Mouse (Mus musculus) frontal cortex, adult (tissue): ENCODE measurements around the gene Btaf1.

Experiments used
- ATAC-seq: cut with Nextera tagmentation; 2 replicates; pipeline ENCODE4 v1.9.2; 2017; ENCODE audit warnings: mild to moderate bottlenecking, moderate library complexity, mixed read lengths; ENCODE audit not compliant: low TSS enrichment

Btaf1 gene

GRCm38 (mm10) chr19:36925671-36926552 is at the start of gene Btaf1:
Btaf1 (plus strand) TSS chr19:36926079.
- ATAC-seq, result peak; percentile 89

GRCm38 (mm10) chr19:36877329-36877728 is 48.5 kb upstream of the Btaf1 start:
- ATAC-seq, result no peak

- peak; percentile 38; the same call in 1 of the 2 replicates for ATAC-seq
Measured at GRCm38 (mm10) chr19:36878743-36879495, 47.0 kb upstream of the Btaf1 start.

GRCm38 (mm10) chr19:36883119-36883518 is 42.8 kb upstream of the Btaf1 start:
- no peak for ATAC-seq

GRCm38 (mm10) chr19:36886316-36886715 is 39.6 kb upstream of the Btaf1 start:
- ATAC-seq, result no peak

- ATAC-seq, result no peak
Measured at GRCm38 (mm10) chr19:36887706-36888105, 38.2 kb upstream of the Btaf1 start.

- 0 out of 2 replicates have a peak, but pooled peaks have one; percentile 28 for ATAC-seq
Measured at GRCm38 (mm10) chr19:36891746-36892145, 34.1 kb upstream of the Btaf1 start.

- no peak for ATAC-seq
Measured at GRCm38 (mm10) chr19:36896791-36897569, 28.9 kb upstream of the Btaf1 start.

GRCm38 (mm10) chr19:36897778-36898177 is 28.1 kb upstream of the Btaf1 start:
- ATAC-seq, result peak; percentile 57; the same call in 1 of the 2 replicates

- peak; percentile 48; the same call in 1 of the 2 replicates for ATAC-seq
Measured at GRCm38 (mm10) chr19:36903377-36903776, 22.5 kb upstream of the Btaf1 start.

GRCm38 (mm10) chr19:36904211-36905007 is 21.5 kb upstream of the Btaf1 start:
- ATAC-seq, result peak; percentile 73

GRCm38 (mm10) chr19:36909150-36909549 is 16.7 kb upstream of the Btaf1 start:
- ATAC-seq, result no peak

GRCm38 (mm10) chr19:36909676-36910292 is 16.1 kb upstream of the Btaf1 start:
- ATAC-seq, result peak; percentile 58; the same call in 1 of the 2 replicates

- ATAC-seq, result peak; percentile 88
Measured at GRCm38 (mm10) chr19:36910424-36911045, 15.3 kb upstream of the Btaf1 start.

- no peak for ATAC-seq
Measured at GRCm38 (mm10) chr19:36913064-36913463, 12.8 kb upstream of the Btaf1 start.

GRCm38 (mm10) chr19:36916206-36916605 is 9.7 kb upstream of the Btaf1 start:
- ATAC-seq, result no peak

GRCm38 (mm10) chr19:36916876-36917389 is 8.9 kb upstream of the Btaf1 start:
- no peak for ATAC-seq

- ATAC-seq, result peak; percentile 97
Measured at GRCm38 (mm10) chr19:36918441-36919301, 7.2 kb upstream of the Btaf1 start.

GRCm38 (mm10) chr19:36919466-36919865 is 6.4 kb upstream of the Btaf1 start, which contains the start of gene Fgfbp3:
Fgfbp3 (minus strand) TSS chr19:36919615.
- no peak for ATAC-seq
